Mouse (Mus musculus) brain, embryonic 14.5 days (tissue): ENCODE results near the gene Olfr76.

Experiments used
- CTCF ChIP-seq: fragments of 200-500 bp; IDR thresholded peaks from 2 replicates; pipeline ENCODE4 v1.5.1; 2012; ENCODE audit warnings: inconsistent platforms, mild to moderate bottlenecking, moderate library complexity, borderline replicate concordance; ENCODE audit not compliant: insufficient read depth, insufficient read length; ENCODE audit errors: extremely low read depth
- POLR2A ChIP-seq: fragments of 200-500 bp; IDR thresholded peaks from 2 replicates; pipeline ENCODE4 v1.6.1; 2012; ENCODE audit warnings: mild to moderate bottlenecking, inconsistent platforms, borderline replicate concordance; ENCODE audit not compliant: poor library complexity, insufficient read depth, insufficient read length, severe bottlenecking; ENCODE audit errors: extremely low read depth

DNA sequence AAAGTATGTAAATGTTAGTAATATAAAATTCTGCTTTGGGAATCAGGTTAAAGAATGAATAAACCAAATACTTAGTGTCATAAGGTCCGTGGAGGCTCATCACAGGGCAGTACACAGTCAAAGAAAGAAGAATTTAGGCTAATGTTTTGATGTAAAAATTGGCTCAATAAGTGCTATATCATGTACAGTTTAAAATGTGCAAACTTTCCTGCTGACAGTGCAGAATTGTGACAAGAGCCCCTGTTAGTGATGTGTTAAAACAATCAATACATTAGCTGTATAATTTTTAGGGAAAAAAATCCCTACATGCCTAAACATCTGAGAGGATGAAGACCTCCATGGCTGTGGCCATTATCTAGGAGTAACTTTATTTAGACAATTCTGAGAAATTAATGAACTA, 9.2 kb downstream of the Olfr76 start:
- TF ChIP-seq CTCF: no peak
- TF ChIP-seq POLR2A: no peak
